Mouse (Mus musculus): ENCODE measurements around the gene Syt13. TPM values are rescaled to one million over a fixed set of nuclear protein-coding genes. Genes with fewer than 3 reads are reported as not detected.

The Syt13 gene
- polyA plus RNA-seq, 1 experiment: 125 TPM

- TF ChIP-seq CEBPB (IDR thresholded peaks at IDR 0.05; ENCODE audit: low read depth) (no peak), MYOG (IDR thresholded peaks at IDR 0.05; ENCODE audit: control insufficient read depth, extremely low read depth, insufficient read length) (no peak), FOSL1 (IDR thresholded peaks at IDR 0.05; ENCODE audit: insufficient read depth, low read length, poor library complexity, severe bottlenecking) (no peak), USF1 (IDR thresholded peaks at IDR 0.05; ENCODE audit: low read depth) (no peak), MAX (IDR thresholded peaks at IDR 0.05) (no peak), CTCF (IDR thresholded peaks at IDR 0.05; ENCODE audit: control insufficient read depth, insufficient read depth, insufficient read length) (no peak), MYOD1 (IDR thresholded peaks at IDR 0.05; ENCODE audit: control insufficient read depth, insufficient read length, low read depth) (no peak)
- Histone ChIP-seq H3ac (ENCODE audit: control insufficient read depth, insufficient read length, low read depth) (no peak overlapping the region), H3K36me3 (ENCODE audit: control insufficient read depth, insufficient read depth) (peaks cover 4% of the 10 kb centered on the region), H3K4me3 (ENCODE audit: insufficient read depth, poor library complexity, severe bottlenecking) (no peak overlapping the region), H3K79me3 (ENCODE audit: low read depth) (no peaks in the 10 kb centered on the region), H3K79me2 (ENCODE audit: control insufficient read depth, insufficient read depth) (no peaks in the 10 kb centered on the region), H3K27me3 (ENCODE audit: control insufficient read depth, insufficient read depth, insufficient read length) (no peaks in the 10 kb centered on the region)
Observed at GRCm38 (mm10) chr2:92991976-92992375, 77.1 kb downstream of the Syt13 start.

GRCm38 (mm10) chr2:93005028-93005427 lies 90.1 kb downstream of the Syt13 start:
- no peaks in the 10 kb centered on the region for H3K36me3 ChIP-seq (ENCODE audit: control insufficient read depth, insufficient read depth)
- H3ac ChIP-seq (ENCODE audit: control insufficient read depth, insufficient read length, low read depth): no peak overlapping the region
- H3K79me3 ChIP-seq (ENCODE audit: low read depth): no peaks in the 10 kb centered on the region
- no peaks in the 10 kb centered on the region for H3K79me2 ChIP-seq (ENCODE audit: control insufficient read depth, insufficient read depth)
- H3K4me3 ChIP-seq (ENCODE audit: insufficient read depth, poor library complexity, severe bottlenecking): no peak overlapping the region
- H3K27me3 ChIP-seq (ENCODE audit: control insufficient read depth, insufficient read depth, insufficient read length): no peaks in the 10 kb centered on the region
- no peak for TF ChIP-seq USF1 (IDR thresholded peaks at IDR 0.05; ENCODE audit: low read depth)
- TF ChIP-seq MAX (IDR thresholded peaks at IDR 0.05): no peak
- no peak for TF ChIP-seq MYOG (IDR thresholded peaks at IDR 0.05; ENCODE audit: control insufficient read depth, extremely low read depth, insufficient read length)
- no peak for TF ChIP-seq FOSL1 (IDR thresholded peaks at IDR 0.05; ENCODE audit: insufficient read depth, low read length, poor library complexity, severe bottlenecking)
- TF ChIP-seq CTCF (IDR thresholded peaks at IDR 0.05; ENCODE audit: control insufficient read depth, insufficient read depth, insufficient read length): no peak
- TF ChIP-seq MYOD1 (IDR thresholded peaks at IDR 0.05; ENCODE audit: control insufficient read depth, insufficient read length, low read depth): no peak
- TF ChIP-seq CEBPB (IDR thresholded peaks at IDR 0.05; ENCODE audit: low read depth): no peak

Other genes starting within 250 kb of the Syt13 start
- gene Prdm11, start 131.1 kb downstream of the Syt13 start, polyA plus RNA-seq (2012; fragmentation: generic; extraction: Trizol): 2.7 TPM

All from C2C12 (cell line).